Comparison of ENCODE assay signal across 14 mouse cellular contexts in the genomic region with DNA sequence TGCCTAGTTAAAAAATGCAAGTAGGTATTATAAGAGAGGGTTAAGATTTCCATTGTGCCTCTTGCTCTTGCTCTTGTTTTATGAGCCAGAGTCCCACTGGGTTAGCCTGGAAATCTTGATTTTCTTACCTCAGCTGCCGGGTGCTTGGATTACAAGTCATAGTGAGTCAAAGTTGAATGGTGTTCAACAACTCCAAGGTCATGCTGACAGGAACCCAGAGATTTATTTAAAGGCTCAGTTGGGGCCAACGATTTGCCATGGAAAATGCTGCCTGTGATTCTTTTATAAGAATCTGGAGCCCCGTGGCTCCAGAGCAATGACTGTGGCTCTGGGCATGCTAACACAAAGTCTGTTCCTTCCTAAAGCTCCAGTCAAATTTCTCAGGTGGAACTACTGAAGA.
DNase-seq lines count a peak whose midpoint lies in the region.
"Had no signal": no experiment of that assay in that cellular context is flagged by ENCODE, and none has a peak within 500 bp of the region (broad histone marks: within the 10 kb centered on the region; RNA-seq: fewer than 3 reads in every experiment).

No protein-coding gene starts in this region.

- DNase-seq in adrenal gland, adult 2 months = peak; percentile 74
- no peak for DNase-seq in adrenal gland, postnatal 4 days (ENCODE audit: low spot score in 2 of 2)
- DNase-seq in adrenal gland, adult 8-10 months = peak; percentile 55
- DNase-seq in adrenal gland, postnatal 10 days = peak; percentile 42
- peak; percentile 34 to 47 for DNase-seq in adrenal gland, postnatal 36 days
- no peak for DNase-seq in spleen, postnatal 14 days (ENCODE audit: low spot score in 2 of 2)
- DNase-seq in frontal cortex, postnatal 14 days (ENCODE audit: low spot score in 2 of 2) = no peak
- no peak for DNase-seq in ovary, adult 18-20 months (ENCODE audit: low spot score)
- DNase-seq: cerebellum, adult 11-12 months; cerebellum, adult 2 months; cerebellum, adult 9-10 months; cerebellum, postnatal 10 days; cerebellum, postnatal 25 days; forebrain, postnatal 0 days had no signal

Comparison
In these comparisons a context has a peak if more than half of its experiments do, and no peak if none do; other contexts are left out.
1. DNase-seq: peak in adrenal gland, adult 2 months (single experiment), adrenal gland, adult 8-10 months (single experiment), adrenal gland, postnatal 10 days (single experiment) and adrenal gland, postnatal 36 days (2 of 2); none in adrenal gland, postnatal 4 days (0 of 2), spleen, postnatal 14 days (0 of 2), frontal cortex, postnatal 14 days (0 of 2) and ovary, adult 18-20 months (single experiment).